Mouse (Mus musculus) ES-Bruce4 (cell line): ENCODE data around the gene Adh1. TPM values are rescaled to one million over a fixed set of nuclear protein-coding genes. Genes with fewer than 3 reads are reported as not detected.

Experiments used
- H3K27ac ChIP-seq: 2 replicates; pipeline ENCODE4 v1.5.1; 2012; ENCODE audit warnings: low read length, inconsistent platforms; ENCODE audit not compliant: insufficient read depth
- H3K27me3 ChIP-seq: 2 replicates; pipeline ENCODE4 v1.6.1; 2012; ENCODE audit warnings: mild to moderate bottlenecking, low read length, inconsistent platforms; ENCODE audit not compliant: control insufficient read depth, poor library complexity, insufficient read depth, severe bottlenecking
- H3K36me3 ChIP-seq: 2 replicates; pipeline ENCODE4 v1.6.1; 2012; ENCODE audit warnings: inconsistent platforms, mild to moderate bottlenecking, low read length, moderate library complexity; ENCODE audit not compliant: control insufficient read depth, poor library complexity, insufficient read depth, severe bottlenecking
- H3K4me1 ChIP-seq: one replicate; pipeline ENCODE4 v1.8.1; 2011; ENCODE audit warnings: low read length; ENCODE audit not compliant: control insufficient read depth, insufficient read depth
- H3K4me3 ChIP-seq: 2 replicates; pipeline ENCODE4 v1.5.1; 2011; ENCODE audit warnings: low read depth, mild to moderate bottlenecking, low read length
- H3K9ac ChIP-seq: 2 replicates; pipeline ENCODE4 v1.6.1; 2012; ENCODE audit warnings: low read depth, mild to moderate bottlenecking, inconsistent platforms; ENCODE audit not compliant: poor library complexity, severe bottlenecking
- H3K9me3 ChIP-seq: replicated peaks from 2 replicates; pipeline ENCODE4 v1.6.1; 2012; ENCODE audit warnings: mild to moderate bottlenecking, low read length, inconsistent platforms; ENCODE audit not compliant: control insufficient read depth, poor library complexity, insufficient read depth, severe bottlenecking
- CTCF ChIP-seq: IDR thresholded peaks from one replicate; pipeline ENCODE4 v1.8.1; 2011; ENCODE audit warnings: low read depth, low read length
- EP300 ChIP-seq: IDR thresholded peaks from 2 replicates; pipeline ENCODE4 v1.6.1; 2011; ENCODE audit warnings: low read depth, low read length; ENCODE audit not compliant: insufficient read depth
- POLR2A ChIP-seq: IDR thresholded peaks from one replicate; pipeline ENCODE4 v1.8.1; 2011; ENCODE audit warnings: low read length; ENCODE audit not compliant: insufficient read depth
- polyA plus RNA-seq: library from polyadenylated mRNA; stranded (reverse); fragments of >200 nt; gene quantifications from 2 replicates; pipeline ENCODE4 v1.2.4, GENCODE M21; 2011; ENCODE audit warnings: low read depth; ENCODE audit not compliant: missing spikeins, insufficient read depth, insufficient read length

Adh1 gene
- polyA plus RNA-seq, 1 experiment, result 0.54 TPM

DNA sequence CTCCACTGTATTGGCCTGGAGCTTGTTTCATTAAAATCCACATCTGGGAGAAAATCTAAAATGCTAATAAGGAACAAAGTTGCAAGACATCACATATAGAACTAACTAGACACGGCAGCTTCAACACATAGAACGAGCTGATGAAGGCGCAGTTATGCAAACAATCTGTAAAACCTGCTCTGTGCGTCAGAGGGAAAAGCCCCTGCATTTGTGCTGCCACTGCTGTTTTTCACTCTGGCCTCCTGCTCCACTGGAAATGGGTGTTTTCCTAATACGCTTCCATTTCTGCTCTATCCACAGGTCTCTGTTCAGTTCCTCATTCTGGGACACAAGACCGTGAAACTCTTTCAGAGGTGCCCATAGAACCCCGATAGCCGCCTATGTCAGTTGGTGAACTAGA is 73.1 kb downstream of the Adh1 start:
- peaks cover 2% of the 10 kb centered on the region for H3K4me1 ChIP-seq
- H3K36me3 ChIP-seq, result no peaks in the 10 kb centered on the region
- H3K9me3 ChIP-seq, result no peaks in the 10 kb centered on the region
- H3K4me3 ChIP-seq, result no peak overlapping the region
- no peak overlapping the region for H3K9ac ChIP-seq
- H3K27ac ChIP-seq, result no peak overlapping the region
- TF ChIP-seq CTCF, result no peak
- TF ChIP-seq POLR2A, result no peak
- no peak for TF ChIP-seq EP300
- H3K27me3 ChIP-seq, result 0 out of 2 replicates have a peak, but pooled peaks cover 2% of the 10 kb centered on the region

DNA sequence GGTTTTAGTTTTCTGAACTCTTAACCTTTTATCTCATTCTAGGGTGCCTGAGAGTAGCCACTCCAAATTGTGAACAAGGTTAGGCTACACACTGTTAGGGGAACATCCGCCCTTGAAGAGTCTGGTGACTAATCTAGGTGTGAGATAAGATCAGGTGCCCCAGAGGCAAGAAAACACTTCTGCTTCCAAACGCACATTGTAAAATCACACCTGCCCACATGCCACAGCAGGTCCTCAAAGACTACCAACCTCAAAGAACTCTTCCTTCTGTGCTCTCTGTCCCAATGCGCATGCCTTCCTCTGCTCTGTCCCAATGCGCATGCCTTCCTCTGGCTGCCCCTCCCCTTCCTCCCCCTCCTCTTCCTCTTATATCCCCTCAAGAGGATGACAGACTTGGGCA is 73.5 kb downstream of the Adh1 start:
- TF ChIP-seq EP300 (no peak), POLR2A (no peak), CTCF (no peak)
- H3K4me3 ChIP-seq, result no peak overlapping the region
- no peaks in the 10 kb centered on the region for H3K9me3 ChIP-seq
- no peak overlapping the region for H3K9ac ChIP-seq
- 0 out of 2 replicates have a peak, but pooled peaks cover 2% of the 10 kb centered on the region for H3K27me3 ChIP-seq
- no peaks in the 10 kb centered on the region for H3K36me3 ChIP-seq
- H3K27ac ChIP-seq, result no peak overlapping the region
- H3K4me1 ChIP-seq, result peaks cover 2% of the 10 kb centered on the region

DNA sequence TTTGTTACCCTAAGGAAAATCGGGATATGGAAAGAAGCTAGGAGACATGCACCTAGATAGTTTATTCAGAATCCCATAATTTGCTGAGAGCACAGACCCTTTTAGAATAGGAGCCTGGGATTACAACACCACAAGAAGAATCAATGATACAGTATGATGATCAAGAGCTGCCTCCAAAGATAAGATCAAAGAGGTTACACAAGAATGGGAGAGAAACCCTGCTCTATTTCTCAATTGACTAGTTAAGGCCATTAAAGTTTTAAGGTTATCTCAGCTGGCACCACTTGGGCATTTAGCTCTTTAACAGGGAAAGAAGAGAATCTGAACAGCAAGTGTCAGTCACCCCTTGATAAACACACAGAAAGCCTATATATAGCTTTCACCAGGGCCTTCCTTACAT is 74.8 kb downstream of the Adh1 start:
- H3K27me3 ChIP-seq, result 0 out of 2 replicates have a peak, but pooled peaks cover 2% of the 10 kb centered on the region
- no peaks in the 10 kb centered on the region for H3K36me3 ChIP-seq
- no peak overlapping the region for H3K27ac ChIP-seq
- TF ChIP-seq POLR2A (no peak), EP300 (no peak), CTCF (no peak)
- peaks cover 2% of the 10 kb centered on the region for H3K4me1 ChIP-seq
- no peaks in the 10 kb centered on the region for H3K9me3 ChIP-seq
- H3K4me3 ChIP-seq, result no peak overlapping the region
- H3K9ac ChIP-seq, result no peak overlapping the region

DNA sequence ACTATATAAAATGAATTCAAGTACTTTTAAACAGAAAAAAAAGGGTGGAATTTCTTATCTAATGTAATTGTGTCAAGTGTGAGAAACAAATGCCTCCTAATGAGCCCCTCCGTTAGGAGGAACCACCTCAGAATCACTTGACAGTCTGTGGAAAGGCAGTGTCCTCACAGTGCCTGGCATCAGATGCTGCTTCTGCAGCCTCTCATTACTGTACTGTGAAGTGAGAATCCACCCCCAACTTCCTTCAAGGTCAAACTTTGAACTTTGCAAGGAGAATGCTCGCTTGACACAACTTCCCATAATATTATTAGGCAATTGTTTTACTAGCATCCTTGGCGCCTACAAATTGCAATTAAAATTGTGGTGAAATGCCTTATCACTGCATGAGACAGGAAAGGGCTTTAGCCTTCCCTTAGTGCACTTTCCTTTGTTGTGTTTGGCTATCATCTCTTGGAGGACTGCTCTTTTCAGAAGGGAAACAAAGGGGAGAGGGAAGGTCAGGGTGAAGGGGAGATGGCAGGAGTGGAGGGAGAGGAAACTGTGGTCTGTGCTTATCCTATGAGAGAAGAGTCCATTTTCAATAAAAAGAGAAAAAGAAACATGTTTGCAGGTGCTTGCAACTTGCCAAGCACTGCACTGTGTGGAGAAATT is 75.4 kb downstream of the Adh1 start:
- no peak for TF ChIP-seq EP300
- no peak for TF ChIP-seq POLR2A
- Histone ChIP-seq H3K9ac (no peak overlapping the region), H3K4me3 (no peak overlapping the region), H3K4me1 (peaks cover 2% of the 10 kb centered on the region), H3K36me3 (no peaks in the 10 kb centered on the region), H3K9me3 (no peaks in the 10 kb centered on the region), H3K27ac (no peak overlapping the region), H3K27me3 (0 out of 2 replicates have a peak, but pooled peaks cover 2% of the 10 kb centered on the region)

Other genes with a start within 250 kb of the Adh1 start
- not detected in 2 replicates for gene 1110002E22Rik, start 195.9 kb upstream of the Adh1 start, polyA plus RNA-seq
- not detected in 2 replicates for gene Gm5105, start 193.6 kb upstream of the Adh1 start, polyA plus RNA-seq
- 27.6 and 29.1 TPM in 2 replicates for gene Trmt10a, start 117.5 kb upstream of the Adh1 start, polyA plus RNA-seq
- 5.3 and 6.2 TPM in 2 replicates for gene Mttp, start 116.0 kb upstream of the Adh1 start, polyA plus RNA-seq
- gene 4930579F01Rik, start 67.2 kb upstream of the Adh1 start, polyA plus RNA-seq, result not detected in 2 replicates
- gene Adh7, start 43.2 kb upstream of the Adh1 start, polyA plus RNA-seq, result 0.43 TPM in 1 of 2 replicates, not detected in the other
- gene Adh6a, start 52.3 kb downstream of the Adh1 start, polyA plus RNA-seq, result not detected in 2 replicates
- gene Adh6b, start 80.8 kb downstream of the Adh1 start, polyA plus RNA-seq, result not detected in 2 replicates
- not detected in 2 replicates for gene Adh4, start 154.5 kb downstream of the Adh1 start, polyA plus RNA-seq
- 242 and 250 TPM in 2 replicates for gene Adh5, start 182.1 kb downstream of the Adh1 start, polyA plus RNA-seq
- gene Metap1, start 228.5 kb downstream of the Adh1 start, polyA plus RNA-seq, result 105 TPM in 2 replicates